Mouse (Mus musculus) liver, embryonic 16.5 days (tissue): ENCODE measurements around the gene Polr3c. TPM values are rescaled to one million over a fixed set of nuclear protein-coding genes. Genes with fewer than 3 reads are reported as not detected.
A peak's percentile ranks its signal among the peaks of the same experiment; 100 is the strongest.
"Not testable (repeated sequence)": the region's sequence is repeated elsewhere in the genome, so short reads cannot be mapped to it uniquely, and the experiment has no call there.

Source experiments
- ATAC-seq: fragments of 200-750 bp; cut with Nextera tagmentation; 2 replicates; pipeline ENCODE4 v1.8.0; 2017; ENCODE audit warnings: low read depth, mild to moderate bottlenecking, moderate number of reproducible peaks, moderate library complexity
- H3K27ac ChIP-seq: fragments of 300-500 bp; sonication (generic); 2 replicates; pipeline ENCODE4 v1.5.1; 2014; ENCODE audit warnings: mild to moderate bottlenecking, low read length
- H3K27me3 ChIP-seq: fragments of 300-500 bp; sonication (generic); 2 replicates; pipeline ENCODE4 v1.6.1; 2014; ENCODE audit warnings: low read depth, low read length, mixed read lengths; ENCODE audit not compliant: control insufficient read depth, insufficient read depth
- H3K36me3 ChIP-seq: fragments of 300-500 bp; sonication (generic); 2 replicates; pipeline ENCODE4 v1.6.1; 2014; ENCODE audit warnings: mild to moderate bottlenecking; ENCODE audit not compliant: control insufficient read depth, insufficient read depth
- H3K4me1 ChIP-seq: fragments of 300-500 bp; sonication (generic); 2 replicates; pipeline ENCODE4 v1.6.1; 2014; ENCODE audit warnings: low read depth, low read length, mixed read lengths; ENCODE audit not compliant: control insufficient read depth
- H3K4me2 ChIP-seq: fragments of 300-500 bp; sonication (generic); 2 replicates; pipeline ENCODE4 v1.6.1; 2014; ENCODE audit warnings: low read depth, low read length, mixed read lengths
- H3K4me3 ChIP-seq: fragments of 300-500 bp; sonication (generic); 2 replicates; pipeline ENCODE4 v1.5.1; 2014; ENCODE audit warnings: low read depth, mild to moderate bottlenecking, low read length
- H3K9ac ChIP-seq: fragments of 300-500 bp; sonication (generic); 2 replicates; pipeline ENCODE4 v1.6.1; 2014; ENCODE audit warnings: low read depth, low read length
- H3K9me3 ChIP-seq: fragments of 300-500 bp; sonication (generic); replicated peaks from 2 replicates; pipeline ENCODE4 v1.6.1; 2016; ENCODE audit warnings: low read length; ENCODE audit not compliant: control insufficient read depth
- WGBS: fragments of 180-500 bp; shearing (Covaris S2); extraction: QIAGEN DNeasy Blood & Tissue Kit; methylation state at CpG from one replicate; pipeline ENCODE4 v1.1.7; 2014; ENCODE audit not compliant: insufficient replicate concordance; 5-methylcytosine and 5-hydroxymethylcytosine counted together
- polyA plus RNA-seq: library from polyadenylated mRNA; unstranded; fragments of >200 nt; fragmentation: Nextera tagmentation; extraction: Ambion mirVana; gene quantifications from 2 replicates; pipeline ENCODE4 v1.2.1, GENCODE M21; 2015

The Polr3c gene
- polyA plus RNA-seq, 1 experiment from 2014 or later: 19.4 TPM

DNA sequence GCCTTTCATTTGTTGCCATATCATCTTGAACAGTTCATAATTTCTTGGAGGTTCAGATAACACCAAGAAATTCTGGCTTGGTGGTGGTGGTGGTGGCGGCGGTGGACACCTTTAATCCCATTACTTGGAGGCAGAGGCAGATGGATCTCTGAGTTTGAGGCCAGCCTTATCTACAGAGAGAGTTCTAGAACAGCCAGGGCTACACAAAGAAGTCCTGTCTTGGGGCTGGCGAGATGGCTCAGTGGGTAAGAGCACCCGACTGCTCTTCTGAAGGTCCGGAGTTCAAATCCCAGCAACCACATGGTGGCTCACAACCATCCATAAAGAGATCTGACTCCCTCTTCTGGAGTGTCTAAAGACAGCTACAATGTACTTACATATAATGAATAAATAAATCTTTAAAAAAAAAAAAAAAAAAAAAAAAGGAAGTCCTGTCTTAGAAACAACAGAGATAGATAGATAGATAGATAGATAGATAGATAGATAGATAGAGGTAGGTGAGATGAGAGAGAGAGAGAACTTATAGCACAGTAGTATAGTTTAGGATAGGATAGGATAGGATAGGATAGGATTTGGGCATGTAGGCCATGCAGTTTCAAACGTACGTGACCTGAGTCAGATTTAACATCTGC lies 61.6 kb downstream of the Polr3c start:
- H3K27ac ChIP-seq, ATAC-seq, H3K9ac ChIP-seq, H3K27me3 ChIP-seq, H3K4me1 ChIP-seq, H3K9me3 ChIP-seq, H3K36me3 ChIP-seq, H3K4me3 ChIP-seq, H3K4me2 ChIP-seq: not testable (repeated sequence)
- 71% methylated on average over 6 of the region's 7 CpGs for WGBS

DNA sequence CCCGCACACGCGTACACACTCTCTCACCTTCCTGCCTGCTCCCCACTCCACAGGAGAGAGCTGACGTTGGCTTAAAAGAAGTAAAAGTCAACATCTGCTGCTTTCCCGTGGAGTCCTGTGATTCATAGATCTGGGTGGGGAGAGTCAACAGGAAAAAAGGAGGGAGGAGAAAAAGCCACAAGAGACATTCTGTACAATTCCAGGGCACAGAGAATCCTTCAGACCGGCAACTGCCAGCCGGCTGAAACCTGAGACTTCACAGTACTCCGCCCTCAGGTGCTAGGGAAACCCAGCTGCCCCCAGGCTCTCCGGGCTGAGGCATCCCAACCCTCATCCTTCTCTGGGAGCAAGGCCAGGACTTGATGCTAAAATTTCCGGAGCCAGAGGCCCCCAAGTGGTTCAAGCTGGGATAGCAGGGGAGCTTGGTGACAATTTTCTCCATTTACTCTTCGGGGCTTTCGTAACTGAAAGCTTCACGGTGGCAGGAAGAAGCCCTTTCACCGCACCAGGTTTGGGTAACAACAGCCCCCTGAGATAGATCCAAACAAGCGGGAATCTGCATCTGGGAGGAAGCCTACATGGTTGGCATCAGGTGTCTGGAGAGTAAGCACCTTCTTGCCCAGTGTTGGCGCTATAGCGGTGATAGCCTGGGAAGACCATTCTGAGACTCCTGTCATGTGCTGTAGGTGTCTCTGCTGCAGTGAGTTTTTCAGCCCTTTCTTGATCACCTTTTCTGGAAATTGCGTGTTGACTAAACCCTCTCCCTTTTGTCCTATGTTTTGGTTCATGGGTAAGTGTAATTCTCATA lies 63.8 kb downstream of the Polr3c start:
- Histone ChIP-seq H3K27me3 (no peaks in the 10 kb centered on the region; the same call in 1 of the 2 replicates), H3K9ac (peak overlapping the region; percentile 18; the same call in 1 of the 2 replicates), H3K36me3 (no peaks in the 10 kb centered on the region), H3K4me2 (peak overlapping the region; percentile 65), H3K27ac (no peak overlapping the region), H3K4me1 (peaks cover 7% of the 10 kb centered on the region), H3K9me3 (no peaks in the 10 kb centered on the region), H3K4me3 (peak overlapping the region; percentile 28; the same call in 1 of the 2 replicates)
- peak; percentile 32; the same call in 1 of the 2 replicates for ATAC-seq
- 7% methylated on average over 17 of the region's 18 CpGs for WGBS

DNA sequence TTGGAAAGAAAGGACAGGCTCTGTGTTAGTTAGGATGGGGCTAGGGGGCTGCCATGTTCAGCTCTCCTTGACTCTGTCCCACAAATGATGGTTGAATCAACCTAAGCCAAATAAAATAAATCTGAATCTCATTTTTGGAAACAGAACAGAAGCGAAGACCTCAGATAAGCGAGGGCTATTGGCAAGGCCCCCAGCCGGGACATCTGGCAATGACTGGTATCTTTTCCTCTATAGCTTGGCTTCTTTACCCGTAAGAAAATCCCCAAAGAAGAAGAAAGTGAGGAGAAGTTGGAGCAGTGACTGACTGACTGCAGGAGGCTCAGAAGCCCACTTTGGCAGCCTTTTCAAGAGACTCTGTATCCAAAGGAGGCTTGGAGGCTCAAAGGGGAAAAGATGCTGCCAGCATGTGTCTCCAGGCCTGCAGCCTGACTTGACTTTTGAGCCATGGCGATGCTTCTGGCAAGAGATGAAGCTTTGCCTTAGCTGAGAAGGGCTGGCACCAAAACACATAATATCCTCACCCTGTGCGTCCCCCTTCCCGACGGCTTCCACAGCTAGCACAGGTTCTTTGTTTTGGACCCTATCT lies 64.6 kb downstream of the Polr3c start:
- Histone ChIP-seq H3K27me3 (no peaks in the 10 kb centered on the region; the same call in 1 of the 2 replicates), H3K27ac (no peak overlapping the region), H3K9me3 (no peaks in the 10 kb centered on the region), H3K4me1 (peaks cover 7% of the 10 kb centered on the region), H3K9ac (no peak overlapping the region), H3K36me3 (no peaks in the 10 kb centered on the region), H3K4me3 (no peak overlapping the region), H3K4me2 (no peak overlapping the region)
- WGBS: 55% methylated on average over 8 of the region's 8 CpGs
- ATAC-seq: no peak

Other genes starting within 250 kb of the Polr3c start
- 9.2 and 12.0 TPM in 2 replicates for gene Hfe2, start 202.5 kb downstream of the Polr3c start, polyA plus RNA-seq
- gene Txnip, start 169.7 kb downstream of the Polr3c start, polyA plus RNA-seq: 49.3 and 51.2 TPM in 2 replicates
- gene Gm16253, start 150.6 kb downstream of the Polr3c start, polyA plus RNA-seq: 0.48 and 0.55 TPM in 2 replicates
- 10.8 and 12.2 TPM in 2 replicates for gene Polr3gl, start 133.4 kb downstream of the Polr3c start, polyA plus RNA-seq
- 0.09 and 0.15 TPM in 2 replicates for gene Ankrd34a, start 131.0 kb downstream of the Polr3c start, polyA plus RNA-seq
- 0.49 and 0.68 TPM in 2 replicates for gene Lix1l, start 126.5 kb downstream of the Polr3c start, polyA plus RNA-seq
- gene Rbm8a, start 97.7 kb downstream of the Polr3c start, polyA plus RNA-seq: 48.1 and 48.4 TPM in 2 replicates
- gene Pex11b, start 92.3 kb downstream of the Polr3c start, polyA plus RNA-seq: 14.5 and 15.3 TPM in 2 replicates
- 0.02 TPM in 1 of 2 replicates, not detected in the other for gene Gm42957, start 92.2 kb downstream of the Polr3c start, polyA plus RNA-seq
- gene Itga10, start 82.0 kb downstream of the Polr3c start, polyA plus RNA-seq: 0.17 and 0.18 TPM in 2 replicates
- gene Ankrd35, start 57.5 kb downstream of the Polr3c start, polyA plus RNA-seq: 0.22 and 0.28 TPM in 2 replicates
- gene Pias3, start 31.2 kb downstream of the Polr3c start, polyA plus RNA-seq: 5.7 and 7.2 TPM in 2 replicates
- 0.62 and 0.81 TPM in 2 replicates for gene Nudt17, start 19.1 kb downstream of the Polr3c start, polyA plus RNA-seq
- gene Rnf115, start within 50 bp of the Polr3c start, polyA plus RNA-seq: 24.9 and 28.5 TPM in 2 replicates
- 30.3 and 33.5 TPM in 2 replicates for gene Pdzk1, start 101.7 kb upstream of the Polr3c start, polyA plus RNA-seq
- gene Cd160, start 101.7 kb upstream of the Polr3c start, polyA plus RNA-seq: 0.22 and 0.27 TPM in 2 replicates
- 2.9 and 3.0 TPM in 2 replicates for gene Gja5, start 177.1 kb upstream of the Polr3c start, polyA plus RNA-seq
- 19.1 and 22.7 TPM in 2 replicates for gene Gpr89, start 177.7 kb upstream of the Polr3c start, polyA plus RNA-seq
- gene Gja8, start 198.4 kb upstream of the Polr3c start, polyA plus RNA-seq: not detected in 2 replicates